Mouse (Mus musculus) liver, embryonic 14.5 days (tissue): ENCODE data around the gene Slc36a4.

Source experiments
- CTCF ChIP-seq: IDR thresholded peaks from 2 replicates; pipeline ENCODE4 v1.5.1; 2016; ENCODE audit warnings: antibody characterized with exemption, low read depth, control low read depth
- EP300 ChIP-seq: IDR thresholded peaks from 2 replicates; pipeline ENCODE4 v1.6.1; 2016; ENCODE audit warnings: antibody characterized with exemption, low read depth

DNA sequence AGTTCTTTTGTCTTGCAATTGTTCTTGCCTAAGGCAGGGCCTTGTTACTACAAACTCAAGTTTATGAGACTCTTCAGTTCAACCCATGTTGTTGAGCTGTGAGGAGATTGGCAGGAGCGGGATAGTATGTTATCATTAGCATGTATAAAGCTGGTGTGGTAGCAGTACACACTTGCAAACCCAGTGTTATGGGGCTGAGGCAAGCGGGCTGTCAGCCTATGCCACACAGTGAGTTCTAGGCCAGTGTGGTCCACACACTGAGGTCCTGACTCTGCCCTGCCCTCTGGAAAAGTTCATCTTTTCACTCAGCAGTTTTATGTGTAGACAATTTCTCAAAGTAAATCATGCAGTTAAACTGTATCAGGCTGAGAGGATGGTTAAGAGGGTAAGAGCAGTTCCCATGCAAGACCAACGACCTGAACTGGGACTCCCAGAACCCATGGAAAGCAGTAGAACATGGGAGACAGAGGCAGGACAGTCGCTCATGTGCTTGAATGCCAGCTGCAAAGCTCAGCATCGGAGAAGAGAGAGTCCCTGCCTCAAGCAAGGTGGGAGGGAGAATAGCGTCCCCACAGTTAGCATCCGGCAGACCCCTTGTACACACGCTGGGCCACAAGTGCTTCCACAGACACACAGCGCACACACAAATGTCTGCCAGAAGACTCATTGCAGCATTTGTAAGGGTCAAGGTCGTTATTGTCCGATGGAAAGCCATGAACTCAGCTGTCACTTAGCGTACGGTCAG is 1.5 kb downstream of the Slc36a4 start:
- TF ChIP-seq CTCF: no peak
- no peak for TF ChIP-seq EP300
